Mouse (Mus musculus): Measurements from ENCODE around the gene Dclk1. TPM values are rescaled to one million over a fixed set of nuclear protein-coding genes. Genes with fewer than 3 reads are reported as not detected.

Dclk1 gene
- polyA plus RNA-seq, 1 experiment from 2014 or later: 253 TPM

Other genes with a start within 250 kb of the Dclk1 start
- gene Ccna1, start 186.9 kb upstream of the Dclk1 start, polyA plus RNA-seq (2015; fragmentation: Nextera tagmentation; extraction: Ambion mirVana): 1.9 and 3.0 TPM in 2 replicates
- 20.9 and 21.4 TPM in 2 replicates for gene Spg20, start 130.3 kb upstream of the Dclk1 start, polyA plus RNA-seq (2015; fragmentation: Nextera tagmentation; extraction: Ambion mirVana)
- gene Ccdc169, start 105.0 kb upstream of the Dclk1 start, polyA plus RNA-seq (2015; fragmentation: Nextera tagmentation; extraction: Ambion mirVana): 0.19 TPM in 1 of 2 replicates, not detected in the other
- gene Sohlh2, start 60.3 kb upstream of the Dclk1 start, polyA plus RNA-seq (2015; fragmentation: Nextera tagmentation; extraction: Ambion mirVana): not detected in 2 replicates
- gene Gm21954, start 229.8 kb downstream of the Dclk1 start, polyA plus RNA-seq (2015; fragmentation: Nextera tagmentation; extraction: Ambion mirVana): not detected in 2 replicates